ENCODE assay signal across 9 mouse cellular contexts in genomic region chr8:108897347-108898100, GRCm38 (mm10).
DNase-seq lines count a peak whose midpoint lies in the region; ATAC-seq lines count a peak whose summit lies in the region.
"Had no signal": no experiment of that assay in that cellular context is flagged by ENCODE, and none has a peak within 500 bp of the region (broad histone marks: within the 10 kb centered on the region; RNA-seq: fewer than 3 reads in every experiment).

No protein-coding gene starts in this region.

- H3K27me3 ChIP-seq in forebrain, embryonic 11.5 days (ENCODE audit: control insufficient read depth, insufficient read depth, low read length), result peaks cover 5% of the 10 kb centered on the region; the same call in 1 of the 2 replicates
- H3K27me3 ChIP-seq in forebrain, embryonic 16.5 days (replicated peaks; ENCODE audit: control insufficient read depth, insufficient read depth, low read length), result no peaks in the 10 kb centered on the region; the same call in 1 of the 2 replicates
- H3K27me3 ChIP-seq in embryonic facial prominence, embryonic 14.5 days (replicated peaks; ENCODE audit: control insufficient read depth, insufficient read depth, low read length), result no peaks in the 10 kb centered on the region
- H3K27me3 ChIP-seq in midbrain, embryonic 16.5 days (ENCODE audit: control insufficient read depth, insufficient read depth, low read depth, low read length), result no peaks in the 10 kb centered on the region

- H3K9ac ChIP-seq in forebrain, embryonic 11.5 days (ENCODE audit: low read length), result no peak overlapping the region
- no peak overlapping the region; the same call in 1 of the 2 replicates for H3K9ac ChIP-seq in forebrain, embryonic 16.5 days (replicated peaks; ENCODE audit: low read depth, low read length)
- H3K9ac ChIP-seq in embryonic facial prominence, embryonic 14.5 days (ENCODE audit: low read depth, low read length), result no peak overlapping the region
- no peak overlapping the region for H3K9ac ChIP-seq in midbrain, embryonic 16.5 days (ENCODE audit: low read depth, low read length)

- 42% methylated on average over 7 of the region's 7 CpGs for WGBS in forebrain, embryonic 11.5 days
- 25% methylated on average over 7 of the region's 7 CpGs for WGBS in forebrain, embryonic 16.5 days
- 45% methylated on average over 7 of the region's 7 CpGs for WGBS in embryonic facial prominence, embryonic 14.5 days
- WGBS in midbrain, embryonic 16.5 days, result 51% methylated on average over 7 of the region's 7 CpGs

- no peaks in the 10 kb centered on the region for H3K36me3 ChIP-seq in forebrain, embryonic 11.5 days (ENCODE audit: control insufficient read depth, insufficient read depth, low read length)
- no peaks in the 10 kb centered on the region for H3K36me3 ChIP-seq in forebrain, embryonic 16.5 days (ENCODE audit: control insufficient read depth, insufficient read depth)
- 0 out of 2 replicates have a peak, but pooled peaks cover 3% of the 10 kb centered on the region for H3K36me3 ChIP-seq in embryonic facial prominence, embryonic 14.5 days (ENCODE audit: control insufficient read depth, insufficient read depth, low read length)
- no peaks in the 10 kb centered on the region; the same call in 1 of the 2 replicates for H3K36me3 ChIP-seq in midbrain, embryonic 16.5 days (ENCODE audit: control insufficient read depth, insufficient read depth, low read length)

- no peak overlapping the region for H3K4me3 ChIP-seq in forebrain, embryonic 11.5 days (ENCODE audit: low read depth, low read length)
- no peak overlapping the region for H3K4me3 ChIP-seq in forebrain, embryonic 16.5 days (replicated peaks; ENCODE audit: low read length)
- H3K4me3 ChIP-seq in embryonic facial prominence, embryonic 14.5 days (ENCODE audit: low read depth, low read length), result no peak overlapping the region
- H3K4me3 ChIP-seq in midbrain, embryonic 16.5 days (ENCODE audit: low read depth, low read length), result no peak overlapping the region

- H3K4me1 ChIP-seq in forebrain, embryonic 11.5 days (replicated peaks; ENCODE audit: control insufficient read depth, insufficient read depth, low read length), result peaks cover 25% of the 10 kb centered on the region
- H3K4me1 ChIP-seq in forebrain, embryonic 16.5 days (replicated peaks; ENCODE audit: control insufficient read depth, insufficient read depth, low read length), result peaks cover 36% of the 10 kb centered on the region
- H3K4me1 ChIP-seq in embryonic facial prominence, embryonic 14.5 days (ENCODE audit: control insufficient read depth, insufficient read depth, low read length), result peaks cover 62% of the 10 kb centered on the region
- H3K4me1 ChIP-seq in midbrain, embryonic 16.5 days (ENCODE audit: control insufficient read depth, insufficient read depth, low read length), result peaks cover 51% of the 10 kb centered on the region

- H3K4me2 ChIP-seq in forebrain, embryonic 11.5 days (ENCODE audit: low read depth, low read length, severe bottlenecking), result no peak overlapping the region
- H3K4me2 ChIP-seq in forebrain, embryonic 16.5 days (ENCODE audit: low read length), result no peak overlapping the region
- H3K4me2 ChIP-seq in embryonic facial prominence, embryonic 14.5 days (ENCODE audit: low read depth, low read length), result peak overlapping the region; percentile 11; the same call in 1 of the 2 replicates
- no peak overlapping the region for H3K4me2 ChIP-seq in midbrain, embryonic 16.5 days (ENCODE audit: low read length)

- H3K9me3 ChIP-seq in forebrain, embryonic 11.5 days (ENCODE audit: control insufficient read depth, low read length), result no peaks in the 10 kb centered on the region
- no peaks in the 10 kb centered on the region for H3K9me3 ChIP-seq in forebrain, embryonic 16.5 days (ENCODE audit: control insufficient read depth, low read length)
- no peaks in the 10 kb centered on the region for H3K9me3 ChIP-seq in embryonic facial prominence, embryonic 14.5 days (ENCODE audit: control insufficient read depth, low read length)
- no peaks in the 10 kb centered on the region for H3K9me3 ChIP-seq in midbrain, embryonic 16.5 days (replicated peaks; ENCODE audit: control insufficient read depth, low read length, poor library complexity, severe bottlenecking)

- no peak for ATAC-seq in forebrain, embryonic 11.5 days (replicated peaks; ENCODE audit: low FRiP score)
- ATAC-seq in forebrain, embryonic 16.5 days, result no peak
- ATAC-seq in embryonic facial prominence, embryonic 14.5 days (ENCODE audit: low read depth), result peak; percentile 19; the same call in 1 of the 2 replicates
- ATAC-seq in midbrain, embryonic 16.5 days, result no peak

- DNase-seq in forebrain, embryonic 11.5 days (ENCODE audit: low spot score), result no peak
- peak; percentile 39 for DNase-seq in kidney, postnatal 10 days
- no peak for DNase-seq in kidney, postnatal 36 days
- DNase-seq in embryonic facial prominence, embryonic 14.5 days (ENCODE audit: low spot score), result peak; percentile 81
- no peak for DNase-seq in urinary bladder, postnatal 10 days (ENCODE audit: low spot score)
- DNase-seq in urinary bladder, postnatal 14 days (ENCODE audit: low spot score), result no peak
- DNase-seq: lung, postnatal 10 days had no signal

- 0 out of 2 replicates have a peak overlapping the region, but pooled peaks have one; percentile 18 for H3K27ac ChIP-seq in forebrain, embryonic 11.5 days (ENCODE audit: low read depth, low read length)
- no peak overlapping the region for H3K27ac ChIP-seq in forebrain, embryonic 16.5 days (ENCODE audit: low read length)
- peak overlapping the region; percentile 84 for H3K27ac ChIP-seq in embryonic facial prominence, embryonic 14.5 days (replicated peaks; ENCODE audit: low read depth, low read length)
- H3K27ac ChIP-seq in midbrain, embryonic 16.5 days (ENCODE audit: low read length), result peak overlapping the region; percentile 23

Comparison
In these comparisons a context has a peak if more than half of its experiments do, and no peak if none do; other contexts are left out.
1. DNase-seq: peak in kidney, postnatal 10 days (single experiment) and embryonic facial prominence, embryonic 14.5 days (single experiment); none in forebrain, embryonic 11.5 days (single experiment), kidney, postnatal 36 days (0 of 2), urinary bladder, postnatal 10 days (single experiment) and urinary bladder, postnatal 14 days (single experiment).